Mouse (Mus musculus) kidney, adult 8-10 months (tissue): Measurements from ENCODE around the gene Gucy2c.
"Not testable (repeated sequence)": the region's sequence is repeated elsewhere in the genome, so short reads cannot be mapped to it uniquely, and the experiment has no call there.

Source experiments
- DNase-seq, 2 experiments: peaks; one replicate each; pipeline ENCODE4 v3.0.0; 2022

Gucy2c gene

DNA sequence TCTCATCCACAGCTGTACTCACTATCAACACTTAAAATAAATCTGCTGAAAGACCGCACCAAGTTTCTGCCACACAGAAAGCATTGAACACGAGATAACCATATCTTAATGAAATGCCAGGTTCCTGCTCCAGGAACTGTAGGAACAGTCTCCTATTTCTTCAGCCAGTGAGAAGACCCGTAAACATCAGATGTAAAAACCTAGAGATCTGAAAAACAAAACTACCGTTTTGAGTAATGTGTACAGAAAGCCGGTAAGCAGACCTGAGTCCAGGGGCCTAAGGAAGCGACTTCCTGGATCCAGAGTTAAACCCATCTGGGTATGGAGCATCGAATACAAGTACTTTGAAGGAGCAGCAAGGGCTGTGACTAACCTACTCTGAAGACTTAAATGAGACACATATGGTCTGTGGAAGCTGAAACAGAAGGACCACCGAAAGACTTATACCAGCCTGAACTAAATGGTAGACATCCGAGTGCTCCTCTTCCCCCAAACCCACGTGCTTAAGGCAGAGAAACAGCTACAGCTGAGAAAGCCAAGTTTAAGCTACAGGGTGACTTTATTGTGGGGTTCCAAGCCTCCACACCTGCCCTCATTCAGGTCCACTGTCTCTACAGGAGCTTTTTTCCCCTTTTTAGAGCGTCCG, 21.7 kb upstream of the Gucy2c start:
- DNase-seq, result no peak

DNA sequence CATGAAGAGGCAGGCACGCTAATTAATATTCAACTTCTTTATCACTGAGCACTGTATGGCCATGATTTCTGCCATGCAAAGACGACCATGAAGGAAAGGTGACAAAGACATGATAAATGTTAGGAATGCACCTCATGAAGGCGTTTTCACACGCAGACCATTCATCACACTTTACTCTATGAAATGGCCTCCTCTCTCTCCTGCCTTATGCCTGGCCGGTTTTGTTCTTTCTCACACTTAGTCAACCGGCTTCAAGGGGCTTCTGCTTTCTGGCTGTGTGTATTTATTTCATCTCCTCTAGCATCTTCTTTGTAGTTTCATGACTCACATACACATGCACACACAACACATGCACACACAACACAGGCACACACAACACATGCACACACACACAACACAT, 19.7 kb upstream of the Gucy2c start:
- no peak for DNase-seq

GRCm38 (mm10) chr6:136800710-136801109, 19.1 kb upstream of the Gucy2c start:
- DNase-seq, result no peak

DNA sequence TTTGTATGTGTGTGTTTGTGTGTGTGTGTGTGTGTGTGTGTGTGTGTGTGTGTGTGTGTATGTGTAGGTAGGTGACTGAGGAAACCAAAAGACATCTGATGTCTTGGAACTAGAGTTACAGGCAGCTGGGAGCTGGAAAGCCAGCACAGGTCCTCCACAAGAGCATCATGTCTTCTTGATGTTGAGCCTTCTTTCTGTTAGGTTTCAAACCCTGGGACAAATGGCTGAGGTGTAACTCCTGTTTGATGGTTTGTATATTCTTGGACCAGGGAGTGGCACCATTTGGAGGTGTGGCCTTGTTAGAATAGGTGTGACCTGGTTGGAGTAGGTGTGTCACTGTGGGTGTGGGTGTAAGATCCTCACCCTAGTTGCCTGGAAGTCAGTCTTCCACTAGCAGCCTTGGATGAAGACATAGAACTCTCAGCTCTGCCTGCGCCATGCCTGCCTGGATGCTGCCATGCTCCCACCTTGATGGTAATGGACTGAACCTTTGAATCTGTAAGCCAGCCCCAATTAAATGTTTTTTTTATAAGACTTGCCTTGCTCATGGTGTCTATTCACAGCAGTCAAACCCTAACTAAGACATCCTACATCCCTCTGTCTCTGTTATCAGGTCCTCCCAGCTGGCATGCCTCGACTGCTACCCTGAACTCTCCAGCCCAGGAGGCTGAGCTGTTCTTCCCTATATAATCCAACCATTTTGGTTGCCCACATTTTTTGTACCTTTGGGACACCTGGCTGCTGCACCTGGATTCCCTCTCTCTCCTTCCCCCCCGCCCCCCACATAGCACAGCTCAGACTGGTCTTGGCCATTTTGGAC, 16.5 kb upstream of the Gucy2c start:
- not testable (repeated sequence) for DNase-seq

DNA sequence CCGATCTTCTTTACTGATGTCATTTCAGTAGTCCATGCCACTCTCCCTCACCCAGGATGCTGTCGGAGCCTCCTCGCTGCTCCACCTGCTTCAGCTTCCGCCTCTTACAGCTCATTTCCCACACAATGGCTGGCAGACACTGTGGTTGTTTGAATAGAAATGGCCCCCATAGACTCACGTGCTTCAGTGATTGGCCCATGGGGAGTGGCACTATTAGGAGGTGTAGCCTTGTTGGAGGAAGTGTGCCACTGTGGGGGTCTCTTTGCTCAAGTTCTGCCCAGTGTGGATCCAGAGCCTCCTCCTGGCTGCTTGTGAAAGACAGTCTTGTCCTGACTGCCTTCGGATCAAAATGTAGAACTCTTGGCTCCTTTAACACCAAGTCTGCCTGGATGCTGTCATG, 14.3 kb upstream of the Gucy2c start:
- no peak for DNase-seq

- DNase-seq, result no peak
Observed at GRCm38 (mm10) chr6:136795110-136795509, 13.5 kb upstream of the Gucy2c start.

- no peak for DNase-seq
Observed at GRCm38 (mm10) chr6:136793831-136794525, 12.4 kb upstream of the Gucy2c start.

GRCm38 (mm10) chr6:136792884-136793758, 11.6 kb upstream of the Gucy2c start:
- no peak for DNase-seq

- peak; percentile 43 to 46 for DNase-seq
Observed at GRCm38 (mm10) chr6:136789391-136789971, 7.9 kb upstream of the Gucy2c start.

- DNase-seq, result no peak
Observed at GRCm38 (mm10) chr6:136782761-136783160, 1.2 kb upstream of the Gucy2c start.

- no peak for DNase-seq
Observed at GRCm38 (mm10) chr6:136782146-136782545, 581 bp upstream of the Gucy2c start.

- DNase-seq, result no peak
Observed at GRCm38 (mm10) chr6:136776392-136776791, 5.2 kb downstream of the Gucy2c start.

- DNase-seq, result no peak
Observed at GRCm38 (mm10) chr6:136769859-136770258, 11.7 kb downstream of the Gucy2c start.

DNA sequence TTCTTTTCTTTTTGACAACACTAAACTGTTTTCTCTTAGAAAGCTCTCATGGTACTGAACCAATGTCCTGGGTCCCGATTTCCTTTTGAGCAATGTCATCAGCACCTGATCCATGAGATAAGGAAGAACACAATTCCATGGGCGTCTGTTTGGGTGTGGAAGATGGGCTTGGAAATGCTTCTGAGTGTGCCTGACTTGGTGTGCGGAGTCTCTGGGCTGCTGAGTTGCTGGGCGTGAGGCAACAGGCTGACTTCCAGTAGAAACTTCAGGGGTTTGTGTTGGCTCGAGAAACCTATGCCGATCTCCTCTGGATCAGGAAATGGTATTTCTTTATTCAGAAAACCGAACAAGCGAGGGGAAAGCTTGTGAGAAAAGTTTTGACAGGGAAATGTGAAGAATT, 12.4 kb downstream of the Gucy2c start:
- no peak for DNase-seq

DNA sequence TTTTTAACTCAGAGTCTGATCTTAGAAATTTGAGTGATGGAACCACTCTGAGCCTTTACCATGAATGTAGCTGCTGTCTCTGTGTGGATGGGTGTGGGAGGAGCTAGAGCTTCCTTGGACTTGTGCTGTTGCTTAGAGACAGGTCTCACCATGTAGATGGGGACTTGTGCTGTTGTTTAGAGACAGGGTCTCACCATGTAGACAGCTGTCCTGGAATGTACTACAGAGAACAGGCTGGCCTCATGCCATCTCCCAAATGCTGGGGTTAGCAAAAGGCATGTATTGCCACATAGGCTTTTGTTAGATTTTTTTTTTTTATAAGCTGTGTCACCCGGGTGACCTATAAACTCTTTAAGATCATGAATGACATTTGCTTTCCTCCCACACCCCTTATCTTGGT, 17.7 kb downstream of the Gucy2c start:
- DNase-seq, result no peak

GRCm38 (mm10) chr6:136750567-136750966, 31.0 kb downstream of the Gucy2c start:
- DNase-seq, result no peak

DNA sequence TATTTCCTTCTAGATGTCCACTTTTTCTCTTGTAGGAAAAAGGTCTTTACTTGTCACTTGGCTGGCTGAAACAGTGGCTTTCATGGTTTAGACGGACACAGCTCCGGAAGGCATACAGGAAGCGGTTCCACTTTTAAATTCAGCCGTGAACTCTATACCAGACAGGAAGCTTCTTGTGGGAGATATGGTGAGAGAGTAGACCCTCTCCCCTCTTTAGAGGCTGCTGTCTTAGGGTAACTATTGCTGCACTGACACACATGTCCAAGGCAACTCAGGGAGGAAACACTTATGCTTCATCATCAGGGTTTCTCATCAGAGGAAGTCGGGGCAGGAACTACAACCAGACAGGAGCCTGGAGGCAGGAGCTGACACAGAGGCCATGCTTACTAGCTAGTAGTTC, 36.0 kb downstream of the Gucy2c start:
- DNase-seq, result no peak

DNA sequence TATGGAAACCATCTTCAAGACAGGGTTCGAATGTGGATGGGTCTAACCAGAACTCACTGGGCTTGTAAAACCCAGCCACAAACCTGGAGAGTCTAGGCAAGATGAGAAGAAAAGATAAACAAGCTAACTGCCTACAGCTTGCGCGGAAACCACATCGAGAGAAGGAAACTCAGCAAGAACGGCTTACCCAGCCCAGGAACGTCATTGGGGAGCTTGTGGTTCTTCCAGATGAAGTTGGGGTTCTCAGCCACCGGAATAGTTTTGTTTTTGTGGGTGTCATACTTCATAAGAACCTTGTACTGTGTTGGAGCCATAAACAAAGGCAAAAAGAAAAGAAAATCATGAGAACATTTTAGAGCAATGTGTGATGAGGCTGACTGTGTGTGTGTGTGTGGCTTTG, 37.8 kb downstream of the Gucy2c start:
- DNase-seq, result no peak

DNA sequence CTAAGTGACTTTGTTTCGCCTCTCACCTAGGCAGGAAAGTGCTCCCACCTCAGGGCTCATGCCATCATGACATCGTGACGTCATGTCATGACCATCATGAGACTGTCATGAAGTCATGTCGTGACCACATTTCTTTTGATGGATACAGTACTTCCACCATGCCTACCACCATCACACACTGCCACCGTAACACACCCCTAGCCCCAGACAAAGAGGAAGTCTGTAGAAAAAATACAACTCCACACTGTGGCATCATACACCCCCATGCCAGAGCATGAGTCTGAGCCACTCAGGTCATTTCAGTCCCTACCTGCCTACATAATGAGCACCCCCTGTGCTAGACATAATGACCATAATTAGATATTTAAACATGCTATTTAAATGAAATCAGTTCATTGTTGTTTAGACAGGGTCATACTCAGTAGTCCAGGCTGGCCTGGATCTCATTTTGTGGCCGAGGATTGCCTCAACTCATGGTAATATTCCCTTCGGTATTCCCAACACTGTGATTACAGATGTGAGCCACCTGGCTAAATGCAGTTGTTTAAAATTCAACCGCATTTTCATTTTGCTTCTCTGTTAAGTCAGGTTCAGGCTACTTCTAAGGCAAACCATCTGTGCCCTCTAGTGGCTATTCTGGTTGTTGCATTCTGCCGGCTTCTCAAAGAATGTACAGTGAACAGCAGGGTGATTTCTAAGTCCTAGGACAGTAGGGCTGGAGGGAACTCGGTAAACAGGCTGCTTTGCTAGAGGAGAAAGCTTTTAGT, 39.0 kb downstream of the Gucy2c start:
- peak; percentile 68 to 90 for DNase-seq

DNA sequence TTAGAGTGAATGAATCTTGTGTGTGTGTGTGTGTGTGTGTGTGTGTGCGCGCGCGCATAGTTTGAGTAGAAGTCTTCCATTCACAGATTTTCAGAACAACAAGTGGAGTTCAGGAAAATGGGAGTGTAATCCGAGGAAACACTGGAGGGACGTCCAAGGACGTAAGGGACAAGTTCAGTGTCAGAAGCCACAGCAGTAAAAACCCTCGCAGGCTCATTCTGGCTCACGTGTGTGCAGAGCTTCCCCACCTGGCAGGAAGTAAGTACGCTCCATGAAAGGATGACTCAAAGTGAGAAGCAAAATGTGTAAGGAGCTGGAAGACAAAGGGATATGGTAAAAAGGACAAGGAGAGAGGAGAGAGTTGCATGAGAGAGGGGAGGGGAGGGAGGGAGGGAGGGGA, 40.3 kb downstream of the Gucy2c start:
- DNase-seq, result no peak

DNA sequence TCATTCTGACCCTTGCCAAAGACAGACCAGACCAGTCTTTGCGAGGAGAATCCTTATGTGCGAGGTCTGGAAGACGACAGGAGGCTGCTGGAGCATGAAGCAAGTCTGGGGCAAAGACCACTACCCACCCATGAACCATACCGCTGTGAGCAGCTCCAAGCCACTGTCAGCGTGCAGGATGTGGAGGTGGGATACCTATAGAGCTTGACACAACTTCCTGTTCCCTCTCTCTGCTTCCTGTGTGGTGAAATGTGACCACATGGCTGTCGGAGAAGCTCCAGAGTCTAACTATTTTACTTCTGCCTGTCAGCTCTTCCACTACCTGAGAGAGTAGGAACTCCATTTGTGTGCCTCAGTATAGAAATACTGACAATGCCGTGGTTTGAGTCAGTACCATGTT, 45.8 kb downstream of the Gucy2c start:
- DNase-seq, result no peak

GRCm38 (mm10) chr6:136728144-136728543, 53.4 kb downstream of the Gucy2c start:
- DNase-seq, result no peak
